Mouse (Mus musculus) hindbrain, embryonic 14.5 days (tissue): ENCODE measurements around the gene Cmah. TPM values are rescaled to one million over a fixed set of nuclear protein-coding genes. Genes with fewer than 3 reads are reported as not detected.
"Not testable (repeated sequence)": the region's sequence is repeated elsewhere in the genome, so short reads cannot be mapped to it uniquely, and the experiment has no call there.

Experiments
- ATAC-seq: fragments of 200-750 bp; cut with Nextera tagmentation; 2 replicates; pipeline ENCODE4 v1.8.0; 2017; ENCODE audit warnings: moderate number of reproducible peaks, mild to moderate bottlenecking, moderate TSS enrichment, moderate library complexity; ENCODE audit not compliant: low FRiP score
- DNase-seq: peaks from one replicate; pipeline ENCODE4 v3.0.0-alpha.2; 2015; ENCODE audit warnings: low spot score
- H3K27ac ChIP-seq: fragments of 300-500 bp; sonication (generic); 2 replicates; pipeline ENCODE4 v1.5.1; 2014; ENCODE audit warnings: mild to moderate bottlenecking, moderate library complexity
- H3K27me3 ChIP-seq: fragments of 300-500 bp; sonication (generic); 2 replicates; pipeline ENCODE4 v1.6.1; 2014; ENCODE audit warnings: mild to moderate bottlenecking, low read length, mixed read lengths; ENCODE audit not compliant: control insufficient read depth, insufficient read depth
- H3K36me3 ChIP-seq: fragments of 300-500 bp; sonication (generic); replicated peaks from 2 replicates; pipeline ENCODE4 v1.6.1; 2014; ENCODE audit not compliant: control insufficient read depth, insufficient read depth
- H3K4me1 ChIP-seq: fragments of 300-500 bp; sonication (generic); replicated peaks from 2 replicates; pipeline ENCODE4 v1.6.1; 2014; ENCODE audit warnings: antibody characterized with exemption, low read length, mixed read lengths; ENCODE audit not compliant: control insufficient read depth, insufficient read depth
- H3K4me2 ChIP-seq: fragments of 300-500 bp; sonication (generic); replicated peaks from 2 replicates; pipeline ENCODE4 v1.6.1; 2014; ENCODE audit warnings: mild to moderate bottlenecking, moderate library complexity
- H3K4me3 ChIP-seq: fragments of 300-500 bp; sonication (generic); replicated peaks from 2 replicates; pipeline ENCODE4 v1.5.1; 2014; ENCODE audit warnings: mild to moderate bottlenecking, low read length
- H3K9ac ChIP-seq: fragments of 300-500 bp; sonication (generic); 2 replicates; pipeline ENCODE4 v1.6.1; 2014
- H3K9me3 ChIP-seq: fragments of 300-500 bp; sonication (generic); 2 replicates; pipeline ENCODE4 v1.6.1; 2016; ENCODE audit warnings: low read length; ENCODE audit not compliant: control insufficient read depth
- WGBS: fragments of 180-500 bp; shearing (Covaris S2); extraction: QIAGEN DNeasy Blood & Tissue Kit; methylation state at CpG from one replicate; pipeline ENCODE4 v1.1.7; 2014; 5-methylcytosine and 5-hydroxymethylcytosine counted together
- polyA plus RNA-seq: library from polyadenylated mRNA; unstranded; fragments of >200 nt; fragmentation: Nextera tagmentation; extraction: Ambion mirVana; gene quantifications from 2 replicates; pipeline ENCODE4 v1.2.1, GENCODE M21; 2014

Cmah gene
- polyA plus RNA-seq, 1 experiment from 2014 or later: 0.32 TPM

DNA sequence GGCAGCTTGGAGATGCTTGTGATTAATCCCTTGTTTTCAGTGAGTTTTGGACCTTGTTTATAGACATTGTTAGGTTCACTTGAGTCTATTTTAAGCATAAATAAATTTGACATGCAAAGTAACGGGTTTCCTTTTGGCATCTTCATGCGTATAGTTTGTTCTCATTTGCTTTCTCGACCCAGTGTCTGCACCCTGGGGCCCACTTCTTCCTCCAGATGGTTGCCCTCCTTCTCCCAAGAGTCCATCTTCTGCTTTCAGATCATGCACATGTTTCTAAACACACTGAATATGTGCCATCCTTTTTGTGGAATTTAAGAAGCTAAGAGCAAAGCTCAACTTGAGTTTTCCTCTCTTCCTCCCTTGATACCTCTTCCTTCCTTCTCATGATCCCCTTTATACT, 71.3 kb downstream of the Cmah start:
- Histone ChIP-seq H3K9ac (no peak overlapping the region), H3K4me3 (no peak overlapping the region), H3K27ac (no peak overlapping the region), H3K36me3 (no peaks in the 10 kb centered on the region), H3K4me2 (no peak overlapping the region), H3K4me1 (no peaks in the 10 kb centered on the region), H3K9me3 (no peaks in the 10 kb centered on the region), H3K27me3 (no peaks in the 10 kb centered on the region)
- DNase-seq (no peak), ATAC-seq (no peak)
- 75% methylated on average over 3 of the region's 3 CpGs for WGBS

DNA sequence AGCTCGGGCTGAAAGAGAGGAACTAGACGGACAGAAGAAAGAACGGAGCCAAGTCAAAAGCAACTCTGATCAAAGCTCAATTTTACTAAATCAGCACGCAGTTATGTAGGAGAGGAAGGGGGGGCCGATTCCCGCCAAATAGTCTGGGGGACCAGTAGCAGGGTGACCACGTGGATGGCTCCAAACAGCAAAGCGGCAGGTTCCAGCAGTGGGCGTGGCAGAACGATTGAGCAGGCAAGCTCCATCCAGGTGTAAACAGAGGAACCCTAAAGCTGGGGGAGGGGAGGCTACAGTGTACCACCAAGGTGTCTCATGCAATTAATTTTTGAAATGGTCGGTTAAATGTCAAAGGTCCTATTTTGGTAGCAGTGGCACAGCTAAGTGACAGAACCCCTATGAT, 74.6 kb downstream of the Cmah start:
- not testable (repeated sequence) for H3K27me3 ChIP-seq, H3K36me3 ChIP-seq, H3K27ac ChIP-seq, H3K9me3 ChIP-seq, DNase-seq, ATAC-seq, H3K4me1 ChIP-seq, H3K9ac ChIP-seq, H3K4me3 ChIP-seq
- 31% methylated on average over 11 of the region's 11 CpGs for WGBS
- H3K4me2 ChIP-seq: peak overlapping the region; percentile 25

DNA sequence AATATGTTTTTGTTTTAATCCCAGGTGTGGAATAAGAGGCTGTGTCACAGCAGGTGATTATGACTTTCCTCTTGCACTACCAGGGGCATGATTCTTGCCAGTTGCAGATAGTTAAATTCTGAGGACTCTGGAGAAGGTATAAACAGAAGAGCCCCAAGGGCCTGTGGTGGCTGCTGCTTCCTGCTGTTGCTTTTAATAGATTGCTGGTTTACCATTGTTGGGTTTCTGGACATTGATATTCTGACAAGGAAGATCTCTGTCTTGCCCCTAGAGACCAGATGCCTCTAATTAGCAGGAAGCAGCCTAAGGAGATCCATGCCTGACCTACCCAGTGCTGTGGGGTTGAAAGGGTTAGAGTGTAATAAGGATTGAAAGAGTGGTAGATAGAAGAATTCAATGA, 75.8 kb downstream of the Cmah start:
- Histone ChIP-seq H3K4me1 (no peaks in the 10 kb centered on the region), H3K4me3 (no peak overlapping the region), H3K27me3 (no peaks in the 10 kb centered on the region), H3K9ac (no peak overlapping the region), H3K36me3 (no peaks in the 10 kb centered on the region), H3K27ac (no peak overlapping the region), H3K4me2 (no peak overlapping the region), H3K9me3 (no peaks in the 10 kb centered on the region)
- ATAC-seq (no peak), DNase-seq (no peak)

DNA sequence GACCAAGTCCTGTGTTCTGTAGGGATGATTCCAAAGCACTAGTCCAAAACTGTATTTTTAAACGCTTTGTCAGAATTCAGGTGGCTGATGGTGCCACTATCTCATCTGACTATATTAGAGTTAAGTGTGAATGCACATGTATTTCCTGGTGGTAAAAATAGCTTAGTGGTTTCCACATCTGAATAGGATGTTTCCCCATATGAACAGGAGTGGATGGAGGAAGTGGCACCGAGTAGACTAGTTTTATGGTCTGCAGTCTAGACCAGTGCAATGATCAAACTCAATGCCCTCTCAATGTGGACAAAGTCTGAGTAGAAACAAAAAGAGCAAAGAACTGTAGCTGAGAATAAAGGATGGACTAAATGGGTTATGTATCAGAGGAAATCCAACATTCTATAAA, 79.6 kb downstream of the Cmah start:
- 90% methylated on average over 2 of the region's 2 CpGs for WGBS

DNA sequence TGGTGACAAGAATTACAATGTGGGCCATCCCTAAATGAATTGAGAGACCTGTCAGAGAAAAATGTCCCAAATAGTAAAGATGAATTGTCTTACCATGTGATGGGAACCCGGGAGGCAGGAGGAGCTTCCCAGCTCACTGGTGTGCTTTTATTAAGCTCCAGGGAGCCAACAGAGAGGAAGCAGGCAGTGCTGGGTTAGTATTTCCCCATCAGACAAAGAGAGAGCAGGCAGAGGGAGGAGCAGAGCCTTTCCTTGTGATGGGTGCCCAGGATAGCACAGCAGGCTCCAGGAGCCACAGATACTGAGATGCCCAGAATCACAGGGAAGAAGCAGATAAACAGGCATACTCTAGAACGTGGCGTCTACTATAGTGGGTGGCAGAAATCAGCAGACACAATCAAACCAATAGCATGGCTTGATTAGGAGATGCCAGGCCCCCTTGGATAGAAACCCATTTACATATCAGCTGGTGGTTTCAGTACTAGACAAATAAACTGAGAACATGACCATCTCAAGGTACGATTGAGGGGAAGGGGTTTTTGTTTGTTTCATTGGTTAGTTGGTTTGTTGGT, 87.5 kb downstream of the Cmah start:
- H3K4me1 ChIP-seq: no peaks in the 10 kb centered on the region
- H3K27ac ChIP-seq: no peak overlapping the region
- H3K9ac ChIP-seq: no peak overlapping the region
- ATAC-seq (no peak), DNase-seq (no peak)
- WGBS: 55% methylated on average over 4 of the region's 4 CpGs
- H3K4me3 ChIP-seq: no peak overlapping the region
- no peak overlapping the region for H3K4me2 ChIP-seq
- no peaks in the 10 kb centered on the region for H3K27me3 ChIP-seq
- H3K9me3 ChIP-seq: no peaks in the 10 kb centered on the region
- H3K36me3 ChIP-seq: no peaks in the 10 kb centered on the region

More for the DNA sequence above, 79.6 kb downstream of the Cmah start:
- H3K27ac ChIP-seq: no peak overlapping the region
- H3K9me3 ChIP-seq: no peaks in the 10 kb centered on the region
- H3K36me3 ChIP-seq: no peaks in the 10 kb centered on the region
- ATAC-seq: no peak
- no peak overlapping the region for H3K4me2 ChIP-seq
- H3K4me3 ChIP-seq: no peak overlapping the region
- H3K9ac ChIP-seq: no peak overlapping the region
- H3K4me1 ChIP-seq: no peaks in the 10 kb centered on the region
- H3K27me3 ChIP-seq: no peaks in the 10 kb centered on the region
- DNase-seq: no peak

DNA sequence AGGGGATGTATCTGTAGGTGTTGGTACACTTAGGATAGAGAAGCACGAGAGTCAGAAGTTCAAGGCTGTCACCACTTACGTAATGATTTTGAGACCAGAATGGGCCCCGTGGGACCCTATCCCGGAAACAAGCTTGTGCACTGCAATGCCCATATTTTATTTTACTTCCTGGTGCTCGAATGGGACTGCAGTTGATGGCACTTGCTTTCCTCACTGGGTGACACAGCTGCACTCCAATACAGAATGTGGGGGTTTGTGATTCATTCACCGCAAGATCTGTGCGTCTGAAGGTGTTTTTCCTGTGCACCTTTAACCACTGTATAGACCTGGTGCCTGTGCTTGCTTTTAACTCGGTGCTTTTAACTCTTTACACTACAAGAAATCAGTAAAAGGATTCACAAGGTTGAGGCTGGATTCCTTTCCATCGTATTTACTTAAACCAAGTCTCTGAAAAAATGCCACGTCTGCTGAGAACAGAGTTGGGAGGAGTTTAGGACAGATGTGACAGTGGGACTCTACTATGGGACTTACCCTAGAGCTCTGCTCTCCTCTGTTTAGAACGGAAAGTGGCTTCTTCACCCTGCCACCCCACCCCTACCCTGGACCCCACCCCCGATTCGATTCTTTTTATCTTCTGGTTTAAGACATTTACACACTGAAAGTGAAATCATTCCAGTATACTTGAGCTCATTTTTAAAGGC, 88.5 kb downstream of the Cmah start:
- DNase-seq: no peak
- H3K4me1 ChIP-seq: no peaks in the 10 kb centered on the region
- WGBS: 82% methylated on average over 13 of the region's 13 CpGs
- H3K4me2 ChIP-seq: no peak overlapping the region
- H3K4me3 ChIP-seq: no peak overlapping the region
- no peaks in the 10 kb centered on the region for H3K9me3 ChIP-seq
- no peaks in the 10 kb centered on the region for H3K27me3 ChIP-seq
- H3K36me3 ChIP-seq: no peaks in the 10 kb centered on the region
- no peak overlapping the region for H3K9ac ChIP-seq
- no peak overlapping the region for H3K27ac ChIP-seq
- no peak for ATAC-seq

DNA sequence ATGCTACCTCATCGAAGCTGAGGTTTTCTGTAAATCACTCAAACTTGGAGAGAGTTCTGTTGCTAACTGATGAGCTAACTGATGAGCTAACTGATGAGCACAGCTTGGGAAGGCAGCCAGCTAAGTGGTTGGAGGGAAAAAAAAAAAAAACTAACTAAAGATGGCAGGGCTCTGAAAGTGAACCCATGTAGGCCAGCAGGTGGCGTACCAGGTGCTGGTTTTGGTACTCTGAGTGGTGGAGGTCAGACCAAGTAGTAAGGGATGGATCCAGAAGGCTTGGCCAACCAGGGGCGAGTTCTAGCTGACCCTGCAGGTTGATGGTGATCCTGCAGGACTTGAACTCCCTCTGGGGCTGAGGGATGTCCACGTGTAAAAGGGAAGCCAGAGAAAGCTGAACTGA, 89.2 kb downstream of the Cmah start:
- DNase-seq (no peak), ATAC-seq (no peak)
- H3K4me2 ChIP-seq: no peak overlapping the region
- WGBS: 50% methylated on average over 4 of the region's 4 CpGs
- no peaks in the 10 kb centered on the region for H3K9me3 ChIP-seq
- H3K36me3 ChIP-seq: no peaks in the 10 kb centered on the region
- H3K4me3 ChIP-seq: no peak overlapping the region
- no peak overlapping the region for H3K9ac ChIP-seq
- no peak overlapping the region for H3K27ac ChIP-seq
- no peaks in the 10 kb centered on the region for H3K4me1 ChIP-seq
- H3K27me3 ChIP-seq: no peaks in the 10 kb centered on the region

DNA sequence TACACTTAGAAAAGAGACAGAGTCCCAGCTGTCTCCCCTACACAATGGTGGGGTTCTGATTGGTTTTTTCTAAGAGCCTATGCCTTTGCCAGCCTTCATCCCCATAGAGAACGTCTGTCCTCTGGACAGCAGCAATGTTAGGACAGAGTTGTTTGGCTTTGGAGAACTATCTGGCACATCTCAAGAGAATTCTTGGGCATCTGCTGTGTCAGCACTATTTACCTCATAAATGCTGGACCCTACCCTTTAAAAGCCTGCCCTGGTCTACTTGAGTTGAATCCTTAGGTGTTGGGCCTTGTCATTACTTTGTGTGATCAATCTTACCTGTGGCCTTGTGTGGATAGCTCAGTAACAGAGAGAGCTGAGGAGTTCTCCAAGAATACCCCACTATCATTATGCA, 90.8 kb downstream of the Cmah start:
- Histone ChIP-seq H3K27ac (no peak overlapping the region), H3K9me3 (no peaks in the 10 kb centered on the region), H3K4me2 (no peak overlapping the region), H3K27me3 (no peaks in the 10 kb centered on the region), H3K36me3 (no peaks in the 10 kb centered on the region), H3K4me3 (no peak overlapping the region), H3K4me1 (no peaks in the 10 kb centered on the region), H3K9ac (no peak overlapping the region)
- DNase-seq (no peak), ATAC-seq (no peak)
- WGBS: 50% methylated on average over 1 of the region's 1 CpGs

DNA sequence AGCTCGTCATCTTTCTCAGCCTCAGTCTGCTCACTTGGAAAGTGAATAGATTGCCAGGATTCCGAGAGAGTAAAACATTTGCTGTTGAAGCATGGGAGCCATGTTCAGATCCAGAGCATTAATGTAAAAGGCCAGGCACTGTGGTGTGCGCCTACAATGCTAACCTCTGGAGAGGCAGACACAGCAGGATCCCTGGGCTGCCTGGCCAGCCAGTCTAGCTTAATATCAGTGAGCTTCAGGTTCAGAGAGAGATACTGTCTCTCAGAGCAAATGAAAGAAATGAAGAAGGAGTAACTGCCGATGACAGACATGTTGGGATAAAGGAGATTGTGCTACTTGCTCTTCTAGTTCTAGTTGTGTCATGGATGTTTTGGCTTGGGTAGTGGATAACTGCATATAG, 91.6 kb downstream of the Cmah start:
- no peaks in the 10 kb centered on the region for H3K4me1 ChIP-seq
- no peak overlapping the region for H3K4me2 ChIP-seq
- H3K4me3 ChIP-seq: no peak overlapping the region
- no peaks in the 10 kb centered on the region for H3K27me3 ChIP-seq
- 89% methylated on average over 4 of the region's 4 CpGs for WGBS
- no peak overlapping the region for H3K9ac ChIP-seq
- DNase-seq (no peak), ATAC-seq (no peak)
- no peaks in the 10 kb centered on the region for H3K9me3 ChIP-seq
- H3K27ac ChIP-seq: no peak overlapping the region
- H3K36me3 ChIP-seq: no peaks in the 10 kb centered on the region
